Mouse (Mus musculus): ENCODE data around the gene Gm20388. TPM values are rescaled to one million over a fixed set of nuclear protein-coding genes. Genes with fewer than 3 reads are reported as not detected.
A peak's percentile ranks its signal among the peaks of the same experiment; 100 is the strongest.

The Gm20388 gene
- polyA plus RNA-seq, 1 experiment from 2014 or later: 12.4 TPM

DNA sequence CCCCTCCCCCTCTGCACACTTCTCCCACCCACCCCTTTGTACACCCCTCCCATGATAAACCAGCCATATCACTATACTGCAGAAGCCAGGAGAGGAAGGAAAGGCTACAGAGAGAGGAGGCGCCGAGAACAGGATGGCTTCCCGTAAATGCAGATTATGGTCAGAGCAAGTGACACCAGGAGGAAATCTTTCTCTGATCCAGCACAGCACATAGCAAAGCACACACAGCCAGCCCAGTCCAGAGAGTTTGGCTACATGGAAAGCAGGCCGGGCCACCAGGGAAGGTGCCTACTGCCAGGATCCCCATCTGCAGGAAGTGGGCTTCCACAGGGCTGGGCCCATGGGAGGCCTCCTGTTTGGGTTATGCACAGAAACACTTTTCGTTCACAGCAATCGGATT is 4383.8 kb downstream of the Gm20388 start:
- H3K4me1 ChIP-seq (ENCODE audit: control insufficient read depth, insufficient read depth, low read depth, low read length): peaks cover 14% of the 10 kb centered on the region
- no peaks in the 10 kb centered on the region for H3K9me3 ChIP-seq (ENCODE audit: control insufficient read depth, low read length)
- H3K4me2 ChIP-seq (ENCODE audit: low read length): no peak overlapping the region
- H3K36me3 ChIP-seq (ENCODE audit: control insufficient read depth, insufficient read depth, low read length): no peaks in the 10 kb centered on the region
- no peak overlapping the region for H3K4me3 ChIP-seq (ENCODE audit: low read length)
- H3K9ac ChIP-seq (ENCODE audit: low read depth, low read length): no peak overlapping the region
- 0 out of 2 replicates have a peak, but pooled peaks have one; percentile 28 for ATAC-seq
- peak overlapping the region; percentile 18; the same call in 1 of the 2 replicates for H3K27ac ChIP-seq (ENCODE audit: low read depth, low read length)
- H3K27me3 ChIP-seq (replicated peaks; ENCODE audit: control insufficient read depth, insufficient read depth, low read length): no peaks in the 10 kb centered on the region
- WGBS: 56% methylated on average over 6 of the region's 6 CpGs

DNA sequence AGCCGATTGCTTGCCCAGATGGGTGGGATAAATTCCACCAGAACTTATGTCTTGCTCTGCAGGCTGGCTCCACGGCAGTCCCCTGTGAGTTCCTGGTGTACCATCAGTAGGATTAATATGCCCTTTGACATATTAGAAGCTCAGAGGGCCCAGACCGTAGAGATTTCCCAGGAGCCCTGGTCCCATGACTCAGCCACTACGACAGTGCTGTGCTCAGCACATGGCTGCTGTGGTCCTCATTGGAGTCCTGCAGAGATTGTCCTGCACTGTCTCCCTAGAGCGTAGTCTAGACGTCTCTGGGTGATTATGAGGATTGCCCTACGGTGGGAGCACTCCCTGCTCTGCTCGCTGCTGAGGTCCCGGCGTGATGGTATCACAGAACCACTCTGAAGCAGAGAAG is 4384.3 kb downstream of the Gm20388 start:
- Histone ChIP-seq H3K36me3 (ENCODE audit: control insufficient read depth, insufficient read depth, low read length) (no peaks in the 10 kb centered on the region), H3K9ac (ENCODE audit: low read depth, low read length) (no peak overlapping the region), H3K27me3 (replicated peaks; ENCODE audit: control insufficient read depth, insufficient read depth, low read length) (no peaks in the 10 kb centered on the region), H3K9me3 (ENCODE audit: control insufficient read depth, low read length) (no peaks in the 10 kb centered on the region), H3K4me3 (ENCODE audit: low read length) (no peak overlapping the region), H3K4me2 (ENCODE audit: low read length) (no peak overlapping the region), H3K4me1 (ENCODE audit: control insufficient read depth, insufficient read depth, low read depth, low read length) (peaks cover 14% of the 10 kb centered on the region), H3K27ac (ENCODE audit: low read depth, low read length) (no peak overlapping the region)
- peak; percentile 49; the same call in 1 of the 2 replicates for ATAC-seq
- 60% methylated on average over 10 of the region's 10 CpGs for WGBS

GRCm38 (mm10) chr8:124295357-124295756 is 4384.7 kb downstream of the Gm20388 start:
- Histone ChIP-seq H3K4me2 (ENCODE audit: low read length) (no peak overlapping the region), H3K4me3 (ENCODE audit: low read length) (no peak overlapping the region), H3K4me1 (ENCODE audit: control insufficient read depth, insufficient read depth, low read depth, low read length) (peaks cover 14% of the 10 kb centered on the region), H3K36me3 (ENCODE audit: control insufficient read depth, insufficient read depth, low read length) (no peaks in the 10 kb centered on the region), H3K9me3 (ENCODE audit: control insufficient read depth, low read length) (no peaks in the 10 kb centered on the region), H3K27me3 (replicated peaks; ENCODE audit: control insufficient read depth, insufficient read depth, low read length) (no peaks in the 10 kb centered on the region), H3K9ac (ENCODE audit: low read depth, low read length) (no peak overlapping the region), H3K27ac (ENCODE audit: low read depth, low read length) (no peak overlapping the region)
- no peak for ATAC-seq
- 86% methylated on average over 6 of the region's 6 CpGs for WGBS

DNA sequence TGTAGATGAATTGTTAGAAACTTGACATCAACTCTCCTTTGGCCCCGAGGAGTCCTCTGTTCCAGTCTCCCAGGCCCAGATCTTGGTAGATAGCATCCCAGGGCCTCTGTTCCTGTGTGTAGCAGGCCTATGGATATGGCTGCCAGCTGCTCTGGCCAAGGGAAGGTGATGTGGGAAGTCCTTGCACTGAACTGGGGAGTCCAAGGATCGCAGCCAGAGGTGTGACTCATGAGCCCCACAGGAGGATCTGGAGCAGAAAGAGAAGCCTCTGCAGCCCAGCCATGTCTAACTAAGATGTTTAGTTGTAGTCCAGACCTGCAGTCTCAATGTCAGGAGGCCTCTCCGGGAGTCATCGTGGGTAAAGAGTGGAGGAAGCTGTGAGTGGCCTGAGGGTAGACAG is 4390.9 kb downstream of the Gm20388 start:
- Histone ChIP-seq H3K9ac (ENCODE audit: low read depth, low read length) (no peak overlapping the region), H3K27ac (ENCODE audit: low read depth, low read length) (no peak overlapping the region), H3K4me1 (ENCODE audit: control insufficient read depth, insufficient read depth, low read depth, low read length) (peaks cover 5% of the 10 kb centered on the region; the same call in 1 of the 2 replicates), H3K36me3 (ENCODE audit: control insufficient read depth, insufficient read depth, low read length) (no peaks in the 10 kb centered on the region), H3K9me3 (ENCODE audit: control insufficient read depth, low read length) (no peaks in the 10 kb centered on the region), H3K27me3 (replicated peaks; ENCODE audit: control insufficient read depth, insufficient read depth, low read length) (no peaks in the 10 kb centered on the region), H3K4me3 (ENCODE audit: low read length) (no peak overlapping the region), H3K4me2 (ENCODE audit: low read length) (no peak overlapping the region)
- WGBS: 94% methylated on average over 4 of the region's 4 CpGs
- ATAC-seq: no peak

DNA sequence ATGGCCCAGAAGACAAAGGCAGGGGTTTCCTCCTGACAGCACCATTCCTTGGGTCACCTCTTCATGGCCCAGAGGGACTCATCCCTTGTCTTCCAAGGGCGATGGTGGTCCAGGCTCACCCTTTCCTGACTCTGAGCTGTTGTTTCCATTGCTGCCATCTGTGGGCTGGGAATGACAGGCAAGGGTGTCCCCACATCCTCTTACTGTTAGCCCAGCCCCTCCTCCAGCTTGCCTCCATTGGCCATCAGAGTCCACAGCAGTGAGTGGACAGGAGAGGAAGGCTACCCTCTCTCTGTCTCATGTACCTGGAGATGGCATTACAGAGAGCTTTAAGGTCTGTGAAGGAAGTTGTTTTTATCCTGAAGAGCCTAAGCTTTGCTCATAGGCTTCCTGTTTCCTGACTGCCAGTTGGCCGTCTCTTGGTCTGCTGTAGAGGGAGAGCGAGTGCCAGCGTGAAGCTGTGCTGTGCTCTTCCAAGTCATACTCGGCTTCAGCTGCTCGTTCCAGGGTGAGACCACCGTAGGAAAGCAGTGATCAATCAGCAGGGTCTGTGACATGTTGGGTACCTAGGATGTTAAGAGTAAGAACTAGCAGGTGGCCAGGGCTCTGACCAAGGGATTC is 4391.4 kb downstream of the Gm20388 start:
- no peak overlapping the region for H3K4me2 ChIP-seq (ENCODE audit: low read length)
- no peaks in the 10 kb centered on the region for H3K27me3 ChIP-seq (replicated peaks; ENCODE audit: control insufficient read depth, insufficient read depth, low read length)
- ATAC-seq: no peak
- WGBS: 88% methylated on average over 7 of the region's 7 CpGs
- H3K4me3 ChIP-seq (ENCODE audit: low read length): no peak overlapping the region
- H3K36me3 ChIP-seq (ENCODE audit: control insufficient read depth, insufficient read depth, low read length): no peaks in the 10 kb centered on the region
- no peak overlapping the region for H3K27ac ChIP-seq (ENCODE audit: low read depth, low read length)
- no peaks in the 10 kb centered on the region for H3K9me3 ChIP-seq (ENCODE audit: control insufficient read depth, low read length)
- no peak overlapping the region for H3K9ac ChIP-seq (ENCODE audit: low read depth, low read length)
- peaks cover 5% of the 10 kb centered on the region; the same call in 1 of the 2 replicates for H3K4me1 ChIP-seq (ENCODE audit: control insufficient read depth, insufficient read depth, low read depth, low read length)

DNA sequence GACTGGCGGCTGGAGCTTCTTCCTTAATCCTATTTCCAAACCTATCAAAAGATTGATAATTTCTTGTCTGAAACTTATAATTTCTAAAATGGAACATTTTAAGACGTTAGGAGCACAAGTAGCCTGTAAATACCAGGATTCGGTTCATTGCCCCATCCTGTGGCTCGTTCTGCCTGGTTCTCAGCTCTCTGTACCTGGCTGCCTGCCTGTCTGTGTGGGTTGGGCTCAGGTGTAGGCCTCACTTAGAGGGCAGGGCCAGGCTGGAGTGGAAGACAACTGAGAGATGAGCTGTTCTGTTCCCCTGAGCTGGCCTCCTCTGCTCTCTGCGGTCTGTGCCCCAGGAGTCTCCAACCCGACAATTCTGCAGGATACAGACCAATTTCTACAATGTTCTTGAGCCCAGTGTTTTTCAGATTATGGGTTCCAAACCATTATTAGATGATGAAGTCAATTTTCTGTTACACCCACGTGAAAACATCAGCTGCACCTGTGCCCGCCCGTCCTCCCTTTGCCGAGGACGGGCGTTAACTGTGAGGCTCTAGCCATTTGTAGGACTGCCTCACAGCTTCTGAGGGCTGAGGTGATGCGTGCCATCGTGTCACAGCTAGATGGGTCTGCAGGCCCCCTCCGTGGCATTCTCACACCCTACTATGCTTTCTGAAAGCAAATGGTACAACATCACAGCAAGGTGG is 4392.7 kb downstream of the Gm20388 start:
- no peak for ATAC-seq
- 82% methylated on average over 15 of the region's 15 CpGs for WGBS
- Histone ChIP-seq H3K4me2 (ENCODE audit: low read length) (no peak overlapping the region), H3K4me3 (ENCODE audit: low read length) (no peak overlapping the region), H3K9ac (ENCODE audit: low read depth, low read length) (no peak overlapping the region), H3K27ac (ENCODE audit: low read depth, low read length) (no peak overlapping the region), H3K36me3 (ENCODE audit: control insufficient read depth, insufficient read depth, low read length) (no peaks in the 10 kb centered on the region), H3K27me3 (replicated peaks; ENCODE audit: control insufficient read depth, insufficient read depth, low read length) (no peaks in the 10 kb centered on the region), H3K9me3 (ENCODE audit: control insufficient read depth, low read length) (no peaks in the 10 kb centered on the region), H3K4me1 (ENCODE audit: control insufficient read depth, insufficient read depth, low read depth, low read length) (peaks cover 5% of the 10 kb centered on the region; the same call in 1 of the 2 replicates)

DNA sequence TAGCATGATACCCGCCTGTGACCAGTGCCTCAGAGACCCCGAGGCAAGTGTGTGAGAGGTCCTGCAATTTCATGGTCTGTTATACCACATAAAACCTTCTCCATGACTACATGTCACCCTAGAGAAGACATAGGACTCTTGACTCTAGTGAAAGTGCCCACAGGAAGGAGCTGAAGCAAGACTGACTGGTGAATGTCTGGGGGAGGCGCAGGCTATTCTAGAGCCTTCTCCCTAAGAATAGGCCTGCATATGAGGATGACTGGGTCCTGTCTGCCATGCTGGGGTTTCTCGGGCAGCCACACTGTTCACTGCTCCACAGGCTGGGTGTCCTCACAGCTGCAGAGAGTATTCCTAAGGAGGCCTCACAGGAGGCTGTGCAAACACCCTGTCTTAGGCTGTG is 4393.5 kb downstream of the Gm20388 start:
- H3K9me3 ChIP-seq (ENCODE audit: control insufficient read depth, low read length): no peaks in the 10 kb centered on the region
- H3K36me3 ChIP-seq (ENCODE audit: control insufficient read depth, insufficient read depth, low read length): no peaks in the 10 kb centered on the region
- H3K4me1 ChIP-seq (ENCODE audit: control insufficient read depth, insufficient read depth, low read depth, low read length): peaks cover 5% of the 10 kb centered on the region; the same call in 1 of the 2 replicates
- WGBS: 64% methylated on average over 4 of the region's 4 CpGs
- no peak overlapping the region for H3K4me2 ChIP-seq (ENCODE audit: low read length)
- ATAC-seq: no peak
- H3K4me3 ChIP-seq (ENCODE audit: low read length): no peak overlapping the region
- no peak overlapping the region for H3K27ac ChIP-seq (ENCODE audit: low read depth, low read length)
- no peaks in the 10 kb centered on the region for H3K27me3 ChIP-seq (replicated peaks; ENCODE audit: control insufficient read depth, insufficient read depth, low read length)
- no peak overlapping the region for H3K9ac ChIP-seq (ENCODE audit: low read depth, low read length)

DNA sequence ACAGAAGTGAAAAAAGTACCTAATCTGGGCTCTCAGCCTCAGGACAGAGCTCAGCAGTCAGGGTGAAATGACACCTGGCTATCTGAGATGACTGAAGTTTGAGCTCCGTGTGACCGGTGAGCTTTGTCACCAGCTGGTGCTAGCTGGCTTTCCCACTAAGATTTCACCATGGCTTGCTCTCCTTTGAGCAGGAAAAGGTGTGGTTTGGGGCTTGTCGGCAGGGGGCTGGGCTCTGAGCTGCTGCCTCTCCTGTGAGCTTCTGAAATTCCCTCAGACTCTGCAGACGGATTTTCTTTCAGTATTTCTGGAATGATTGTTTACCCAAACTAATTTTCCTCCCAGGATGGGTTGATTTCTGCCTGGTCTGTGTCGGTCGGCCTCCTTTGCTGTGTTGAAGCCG is 4395.9 kb downstream of the Gm20388 start:
- no peak for ATAC-seq
- 64% methylated on average over 7 of the region's 7 CpGs for WGBS
- Histone ChIP-seq H3K9ac (ENCODE audit: low read depth, low read length) (no peak overlapping the region), H3K4me3 (ENCODE audit: low read length) (no peak overlapping the region), H3K4me1 (ENCODE audit: control insufficient read depth, insufficient read depth, low read depth, low read length) (peaks cover 5% of the 10 kb centered on the region; the same call in 1 of the 2 replicates), H3K27me3 (replicated peaks; ENCODE audit: control insufficient read depth, insufficient read depth, low read length) (no peaks in the 10 kb centered on the region), H3K4me2 (ENCODE audit: low read length) (no peak overlapping the region), H3K36me3 (ENCODE audit: control insufficient read depth, insufficient read depth, low read length) (no peaks in the 10 kb centered on the region), H3K9me3 (ENCODE audit: control insufficient read depth, low read length) (no peaks in the 10 kb centered on the region), H3K27ac (ENCODE audit: low read depth, low read length) (no peak overlapping the region)

DNA sequence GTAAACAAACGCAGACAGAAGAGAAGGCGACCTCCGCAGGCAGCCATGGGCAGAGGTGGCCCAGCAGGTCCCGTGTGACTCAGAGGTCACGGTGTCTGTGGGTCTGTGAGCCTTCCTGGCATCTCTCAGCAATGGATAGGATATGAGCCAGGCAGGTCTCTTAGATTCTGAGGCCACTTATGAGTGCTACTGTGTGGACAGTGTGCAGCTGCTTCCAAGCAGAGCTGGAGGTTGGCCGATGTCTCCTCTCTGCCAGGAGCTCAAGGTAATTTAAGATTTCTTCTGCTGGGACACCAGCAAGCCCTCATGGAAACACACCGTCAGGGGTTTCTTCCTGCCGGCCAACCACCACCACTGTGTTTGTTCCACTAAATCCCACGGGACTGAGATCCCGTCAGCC is 4397.1 kb downstream of the Gm20388 start:
- Histone ChIP-seq H3K4me2 (ENCODE audit: low read length) (no peak overlapping the region), H3K4me1 (ENCODE audit: control insufficient read depth, insufficient read depth, low read depth, low read length) (peaks cover 5% of the 10 kb centered on the region; the same call in 1 of the 2 replicates), H3K9me3 (ENCODE audit: control insufficient read depth, low read length) (no peaks in the 10 kb centered on the region), H3K36me3 (ENCODE audit: control insufficient read depth, insufficient read depth, low read length) (no peaks in the 10 kb centered on the region), H3K4me3 (ENCODE audit: low read length) (no peak overlapping the region), H3K9ac (ENCODE audit: low read depth, low read length) (no peak overlapping the region), H3K27ac (ENCODE audit: low read depth, low read length) (no peak overlapping the region), H3K27me3 (replicated peaks; ENCODE audit: control insufficient read depth, insufficient read depth, low read length) (no peaks in the 10 kb centered on the region)
- 94% methylated on average over 10 of the region's 10 CpGs for WGBS
- ATAC-seq: no peak
